Mouse (Mus musculus): Measurements from ENCODE around the gene Nrcam. TPM values are rescaled to one million over a fixed set of nuclear protein-coding genes. Genes with fewer than 3 reads are reported as not detected.

The Nrcam gene
- polyA plus RNA-seq (2012; rRNA removed): 0.03 and 0.06 TPM in 2 replicates

DNA sequence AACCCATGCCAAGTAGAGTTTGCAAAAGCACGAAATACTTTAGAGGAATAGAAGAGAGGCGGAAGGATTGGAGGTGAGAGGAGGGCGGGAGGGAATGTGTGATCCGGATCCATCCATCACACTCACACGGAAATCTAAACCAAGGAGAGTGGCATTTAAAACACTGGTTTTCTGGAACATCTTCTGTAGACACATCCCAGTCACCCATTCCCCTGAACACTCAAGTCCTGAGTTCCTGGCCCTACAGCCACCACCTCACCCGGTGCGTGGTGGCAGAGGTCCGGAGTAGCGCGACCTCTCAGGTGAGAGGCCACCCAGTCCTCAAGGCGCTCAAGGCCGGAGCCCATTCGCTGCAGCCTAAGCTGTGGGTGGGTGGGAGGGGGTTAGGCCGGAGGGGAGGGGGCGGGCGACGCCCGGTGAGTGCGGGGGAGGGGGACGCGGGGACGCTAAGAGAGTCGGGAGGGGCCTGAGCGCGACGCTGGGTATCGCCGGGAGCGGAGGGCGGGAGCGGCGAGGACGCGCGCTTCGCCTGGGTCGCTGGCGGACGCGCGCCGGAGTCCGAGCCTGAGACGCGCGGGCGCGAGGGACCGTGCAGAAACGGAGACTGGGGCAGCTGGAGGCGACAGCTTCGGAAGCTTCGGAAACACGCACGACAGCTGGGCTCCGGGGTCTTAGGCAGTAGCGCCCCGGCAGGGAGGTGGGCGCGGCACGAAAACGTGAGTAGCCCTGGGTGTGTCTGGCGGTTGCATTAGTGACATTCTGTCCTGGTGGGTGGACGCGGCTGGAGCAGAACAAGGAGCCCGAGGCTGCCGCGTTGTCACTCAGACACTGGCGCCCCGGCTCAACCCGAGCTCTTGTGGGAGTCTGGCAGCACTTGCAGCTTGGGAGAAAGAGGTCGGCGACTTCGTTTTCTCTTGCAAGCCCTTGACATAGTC is at the start of gene Nrcam:
Nrcam (plus strand) TSS at position 505 of the 935 bp plus-strand sequence.

Other genes starting within 250 kb of the Nrcam start
- 0.16 and 0.24 TPM in 2 replicates for gene Dnajb9, start 118.6 kb upstream of the Nrcam start, polyA plus RNA-seq (2012; rRNA removed)
- 1.00 and 1.2 TPM in 2 replicates for gene Pnpla8, start 107.5 kb upstream of the Nrcam start, polyA plus RNA-seq (2012; rRNA removed)

Data from stomach, adult 2 months (tissue).